Mouse (Mus musculus) erythroid progenitor cell, adult 5-6 weeks (primary cell): ENCODE data around the gene Ttc9b. TPM values are rescaled to one million over a fixed set of nuclear protein-coding genes. Genes with fewer than 3 reads are reported as not detected.

ENCODE experiments used
- ATAC-seq: replicated peaks from 2 replicates; pipeline ENCODE4 v1.8.0; 2016; ENCODE audit warnings: moderate number of reproducible peaks, mild to moderate bottlenecking, moderate TSS enrichment, inconsistent platforms; ENCODE audit not compliant: poor library complexity, low FRiP score, severe bottlenecking
- total RNA-seq, 2 experiments: library from RNA; stranded (forward) in 1 of 2; stranded (reverse) in 1 of 2; fragments of 150-400 nt in 1 of 2; fragments of 186-747, 209-891 nt in 1 of 2; gene quantifications; 2 replicates each; pipeline versions ENCODE4 v1.2.3 to v1.2.4; 2015 to 2017; ENCODE audit warnings: low replicate concordance in 2 of 2

The Ttc9b gene
- total RNA-seq, 2 experiments from 2014 or later: not detected

- no peak for ATAC-seq
Measured at GRCm38 (mm10) chr7:27633166-27633565, 20.5 kb upstream of the Ttc9b start.

- no peak for ATAC-seq
Measured at GRCm38 (mm10) chr7:27634691-27635090, 19.0 kb upstream of the Ttc9b start.

GRCm38 (mm10) chr7:27635094-27635493 is 18.6 kb upstream of the Ttc9b start:
- 0 out of 2 replicates have a peak, but pooled peaks have one; percentile 44 for ATAC-seq

GRCm38 (mm10) chr7:27644471-27644870 is 9.2 kb upstream of the Ttc9b start:
- ATAC-seq: no peak

GRCm38 (mm10) chr7:27646516-27646915 is 7.2 kb upstream of the Ttc9b start:
- no peak for ATAC-seq

- ATAC-seq: no peak
Measured at GRCm38 (mm10) chr7:27647281-27648002, 6.3 kb upstream of the Ttc9b start.

GRCm38 (mm10) chr7:27649723-27650122 is 4.0 kb upstream of the Ttc9b start:
- ATAC-seq: 0 out of 2 replicates have a peak, but pooled peaks have one; percentile 18

- no peak for ATAC-seq
Measured at GRCm38 (mm10) chr7:27650949-27651348, 2.8 kb upstream of the Ttc9b start.

GRCm38 (mm10) chr7:27654607-27655276 is 1.0 kb downstream of the Ttc9b start:
- 0 out of 2 replicates have a peak, but pooled peaks have one; percentile 30 for ATAC-seq

- no peak for ATAC-seq
Measured at GRCm38 (mm10) chr7:27655545-27655944, 1.8 kb downstream of the Ttc9b start.

GRCm38 (mm10) chr7:27656600-27656999 is 2.9 kb downstream of the Ttc9b start:
- no peak for ATAC-seq

GRCm38 (mm10) chr7:27657824-27658395 is 4.2 kb downstream of the Ttc9b start:
- no peak for ATAC-seq

- ATAC-seq: no peak
Measured at GRCm38 (mm10) chr7:27658712-27659663, 5.3 kb downstream of the Ttc9b start.

GRCm38 (mm10) chr7:27662038-27662437 is 8.3 kb downstream of the Ttc9b start:
- no peak for ATAC-seq

- ATAC-seq: no peak
Measured at GRCm38 (mm10) chr7:27673064-27673574, 19.4 kb downstream of the Ttc9b start.

GRCm38 (mm10) chr7:27673575-27674131 is 19.9 kb downstream of the Ttc9b start:
- no peak for ATAC-seq

- ATAC-seq: 0 out of 2 replicates have a peak, but pooled peaks have one; percentile 6
Measured at GRCm38 (mm10) chr7:27674195-27674521, 20.4 kb downstream of the Ttc9b start.

GRCm38 (mm10) chr7:27674522-27675221 is 21.0 kb downstream of the Ttc9b start, which contains the start of gene Map3k10:
Gene Map3k10, minus strand, starts transcription at chr7:27674598.
- peak; percentile 92 for ATAC-seq

- no peak for ATAC-seq
Measured at GRCm38 (mm10) chr7:27675222-27675612, 21.5 kb downstream of the Ttc9b start.
